Mouse (Mus musculus) lung, postnatal 25 days (tissue): ENCODE data around the gene Ncbp3.
A peak's percentile ranks its signal among the peaks of the same experiment; 100 is the strongest.
"Not testable (repeated sequence)": the region's sequence is repeated elsewhere in the genome, so short reads cannot be mapped to it uniquely, and the experiment has no call there.

Experiments used
- DNase-seq: peaks from one replicate; pipeline ENCODE4 v3.0.0; 2022; ENCODE audit warnings: low spot score

Ncbp3 gene

GRCm38 (mm10) chr11:73085391-73085790 is 37.8 kb downstream of the Ncbp3 start:
- DNase-seq = no peak

GRCm38 (mm10) chr11:73087700-73088480 is 40.3 kb downstream of the Ncbp3 start:
- no peak for DNase-seq

GRCm38 (mm10) chr11:73090283-73090682 is 42.7 kb downstream of the Ncbp3 start, which contains the start of gene Itgae:
TSS of gene Itgae (plus strand) at chr11:73090583.
- DNase-seq = no peak

- no peak for DNase-seq
Measured at GRCm38 (mm10) chr11:73090826-73091225, 43.2 kb downstream of the Ncbp3 start.

- DNase-seq = no peak
Measured at GRCm38 (mm10) chr11:73092057-73092456, 44.5 kb downstream of the Ncbp3 start.

GRCm38 (mm10) chr11:73092877-73093276 is 45.3 kb downstream of the Ncbp3 start:
- DNase-seq = peak; percentile 32

GRCm38 (mm10) chr11:73094231-73094995 is 46.8 kb downstream of the Ncbp3 start:
- no peak for DNase-seq

- no peak for DNase-seq
Measured at GRCm38 (mm10) chr11:73098860-73099259, 51.3 kb downstream of the Ncbp3 start.

- no peak for DNase-seq
Measured at GRCm38 (mm10) chr11:73099976-73100750, 52.6 kb downstream of the Ncbp3 start.

- no peak for DNase-seq
Measured at GRCm38 (mm10) chr11:73101308-73101707, 53.7 kb downstream of the Ncbp3 start.

GRCm38 (mm10) chr11:73105246-73105645 is 57.7 kb downstream of the Ncbp3 start:
- DNase-seq = no peak

GRCm38 (mm10) chr11:73107358-73107757 is 59.8 kb downstream of the Ncbp3 start:
- not testable (repeated sequence) for DNase-seq

GRCm38 (mm10) chr11:73108195-73108897 is 60.8 kb downstream of the Ncbp3 start:
- DNase-seq = no peak

- no peak for DNase-seq
Measured at GRCm38 (mm10) chr11:73108898-73109625, 61.5 kb downstream of the Ncbp3 start.

- no peak for DNase-seq
Measured at GRCm38 (mm10) chr11:73109941-73110340, 62.4 kb downstream of the Ncbp3 start.

- DNase-seq = no peak
Measured at GRCm38 (mm10) chr11:73111414-73111813, 63.8 kb downstream of the Ncbp3 start.

- DNase-seq = no peak
Measured at GRCm38 (mm10) chr11:73126495-73126894, 78.9 kb downstream of the Ncbp3 start.

GRCm38 (mm10) chr11:73131020-73131419 is 83.4 kb downstream of the Ncbp3 start:
- peak; percentile 37 for DNase-seq

- DNase-seq = no peak
Measured at GRCm38 (mm10) chr11:73132999-73133398, 85.4 kb downstream of the Ncbp3 start.

- DNase-seq = no peak
Measured at GRCm38 (mm10) chr11:73134222-73134621, 86.6 kb downstream of the Ncbp3 start.

GRCm38 (mm10) chr11:73136587-73136986 is 89.0 kb downstream of the Ncbp3 start:
- no peak for DNase-seq
